Mouse (Mus musculus): ENCODE data around the gene Ncoa7.

Gene Ncoa7

DNA sequence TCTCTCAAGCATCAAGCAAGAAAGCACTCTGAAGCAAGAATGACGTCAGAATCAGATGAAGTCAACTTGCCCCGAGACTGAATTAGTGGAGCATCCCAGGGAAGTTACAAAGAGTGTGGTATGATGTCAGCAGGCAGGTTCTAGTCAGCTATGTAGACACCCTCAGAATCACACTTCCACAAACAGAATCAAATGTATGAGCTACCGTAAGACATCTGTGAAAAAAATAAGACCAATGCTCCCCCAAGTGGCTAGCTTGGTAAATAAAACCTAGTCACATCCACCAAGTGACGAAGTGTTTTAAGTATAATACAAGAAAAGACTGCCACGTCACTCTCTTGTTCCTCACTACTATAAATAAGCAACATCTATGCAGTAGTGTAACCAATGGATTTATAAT, 216.1 kb downstream of the Ncoa7 start:
- peak; percentile 47 for DNase-seq (ENCODE audit: low read depth, low spot score)

DNA sequence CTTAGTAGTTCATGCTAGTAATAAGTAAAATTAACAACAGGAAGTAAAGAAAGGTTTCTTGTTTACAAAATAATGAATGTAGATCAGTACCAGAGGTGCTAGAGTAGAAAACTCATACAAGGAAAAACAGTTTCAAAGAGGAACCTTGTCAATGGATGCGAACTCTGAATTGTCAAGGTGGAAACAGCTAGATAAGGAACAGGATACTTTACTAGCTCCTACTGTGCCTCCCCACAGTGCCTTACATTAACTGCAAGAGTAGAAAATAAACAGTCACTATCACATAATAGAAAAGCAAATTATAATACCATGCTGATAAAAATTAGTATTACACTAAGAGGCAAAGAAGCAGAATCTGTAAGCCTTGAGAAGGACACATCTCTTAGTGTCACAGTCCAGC, 217.4 kb downstream of the Ncoa7 start:
- DNase-seq (ENCODE audit: low read depth, low spot score) = no peak

All from A20 (cell line).